Comparison of ENCODE assay signal across 11 mouse cellular contexts in genomic region chr6:111054001-111054975, GRCm38 (mm10).
A peak's percentile ranks its signal among the peaks of the same experiment; 100 is the strongest.
DNase-seq lines count a peak whose midpoint lies in the region; ATAC-seq and TF ChIP-seq lines count a peak whose summit lies in the region.
"Had no signal": no experiment of that assay in that cellular context is flagged by ENCODE, and none has a peak within 500 bp of the region (broad histone marks: within the 10 kb centered on the region; RNA-seq: fewer than 3 reads in every experiment).

No protein-coding gene starts in this region.

- no peak overlapping the region for H3ac ChIP-seq in C2C12 (ENCODE audit: control insufficient read depth, insufficient read length, low read depth)

- peak; percentile 8 for DNase-seq in forebrain, embryonic 14.5 days (ENCODE audit: low spot score)
- no peak for DNase-seq in forebrain, embryonic 10.5 days (ENCODE audit: extremely low spot score, low spot score)
- DNase-seq in layer of hippocampus, adult 2 months (ENCODE audit: low spot score in 2 of 2), result peak; percentile 26 to 37
- peak; percentile 55 to 66 for DNase-seq in left cerebral cortex, postnatal 25 days (ENCODE audit: low spot score in 2 of 2)
- DNase-seq in thymus, adult 2 months, result no peak
- DNase-seq in urinary bladder, adult 2 months (ENCODE audit: low spot score), result no peak
- DNase-seq: B cell, adult 2 months; kidney, adult 11 months; thymus, postnatal 36 days had no signal

- no peaks in the 10 kb centered on the region for H3K27me3 ChIP-seq in forebrain, embryonic 14.5 days (replicated peaks; ENCODE audit: control insufficient read depth, insufficient read depth, low read length)
- H3K27me3 ChIP-seq in forebrain, embryonic 10.5 days (ENCODE audit: poor library complexity, severe bottlenecking), result no peaks in the 10 kb centered on the region
- no peaks in the 10 kb centered on the region for H3K27me3 ChIP-seq in C2C12 (ENCODE audit: control insufficient read depth, insufficient read depth, insufficient read length)
- no peaks in the 10 kb centered on the region for H3K27me3 ChIP-seq in thymus, adult 2 months (ENCODE audit: control insufficient read depth, insufficient read depth, low read length)

- WGBS in forebrain, embryonic 14.5 days, result 72% methylated on average over 7 of the region's 7 CpGs
- WGBS in forebrain, embryonic 10.5 days, result 80% methylated on average over 7 of the region's 7 CpGs
- 80% methylated on average over 7 of the region's 7 CpGs for WGBS in thymus, adult 2 months

- no peak for TF ChIP-seq POLR2A in thymus, adult 2 months (IDR thresholded peaks at IDR 0.05; ENCODE audit: control insufficient read depth, extremely low read depth, insufficient read depth, low read length, poor library complexity)

- no peak for ATAC-seq in forebrain, embryonic 14.5 days
- no peak for ATAC-seq in inflammation-experienced regulatory T-cells, adult 6 months

- H3K9ac ChIP-seq in forebrain, embryonic 14.5 days (ENCODE audit: low read length), result no peak overlapping the region

- H3K79me3 ChIP-seq in C2C12 (ENCODE audit: low read depth), result no peaks in the 10 kb centered on the region

- H3K79me2 ChIP-seq in C2C12 (ENCODE audit: control insufficient read depth, insufficient read depth), result no peaks in the 10 kb centered on the region

- H3K36me3 ChIP-seq in forebrain, embryonic 14.5 days (ENCODE audit: control insufficient read depth, insufficient read depth, low read length), result no peaks in the 10 kb centered on the region
- no peaks in the 10 kb centered on the region for H3K36me3 ChIP-seq in forebrain, embryonic 10.5 days (replicated peaks)
- no peaks in the 10 kb centered on the region for H3K36me3 ChIP-seq in C2C12 (ENCODE audit: control insufficient read depth, insufficient read depth)
- H3K36me3 ChIP-seq in thymus, adult 2 months (ENCODE audit: control insufficient read depth, insufficient read depth, low read length), result no peaks in the 10 kb centered on the region

- TF ChIP-seq CTCF in C2C12 (IDR thresholded peaks at IDR 0.05; ENCODE audit: control insufficient read depth, insufficient read depth, insufficient read length), result no peak
- no peak for TF ChIP-seq CTCF in layer of hippocampus, adult 2 months (conservative IDR thresholded peaks at IDR 0.05)
- TF ChIP-seq CTCF in thymus, adult 2 months (IDR thresholded peaks at IDR 0.05; ENCODE audit: borderline replicate concordance, control insufficient read depth, extremely low read depth, insufficient read depth, low read length, poor library complexity), result no peak

- H3K4me2 ChIP-seq in forebrain, embryonic 14.5 days (ENCODE audit: low read length), result no peak overlapping the region

- no peak overlapping the region for H3K27ac ChIP-seq in forebrain, embryonic 14.5 days (ENCODE audit: low read depth, low read length)
- H3K27ac ChIP-seq in forebrain, embryonic 10.5 days, result no peak overlapping the region
- H3K27ac ChIP-seq in layer of hippocampus, adult 2 months, result peak overlapping the region; percentile 65
- H3K27ac ChIP-seq in thymus, adult 2 months (ENCODE audit: control insufficient read depth, insufficient read depth, low read length), result no peak overlapping the region

- no peaks in the 10 kb centered on the region for H3K4me1 ChIP-seq in forebrain, embryonic 14.5 days (ENCODE audit: control insufficient read depth, insufficient read depth, low read length)
- H3K4me1 ChIP-seq in forebrain, embryonic 10.5 days, result no peaks in the 10 kb centered on the region
- no peaks in the 10 kb centered on the region for H3K4me1 ChIP-seq in thymus, adult 2 months (replicated peaks; ENCODE audit: control insufficient read depth, insufficient read depth, low read length)

- no peaks in the 10 kb centered on the region for H3K9me3 ChIP-seq in forebrain, embryonic 14.5 days (replicated peaks; ENCODE audit: control insufficient read depth, low read length)
- no peaks in the 10 kb centered on the region for H3K9me3 ChIP-seq in forebrain, embryonic 10.5 days

- intact Hi-C loops in left cerebral cortex, postnatal 25 days (cut with DNase I), result no loop called here

- no peak overlapping the region for H3K4me3 ChIP-seq in forebrain, embryonic 14.5 days (ENCODE audit: low read depth, low read length)
- no peak overlapping the region for H3K4me3 ChIP-seq in forebrain, embryonic 10.5 days
- no peak overlapping the region for H3K4me3 ChIP-seq in C2C12 (ENCODE audit: insufficient read depth, poor library complexity, severe bottlenecking)
- H3K4me3 ChIP-seq in layer of hippocampus, adult 2 months, result no peak overlapping the region
- H3K4me3 ChIP-seq in thymus, adult 2 months (ENCODE audit: control insufficient read depth, insufficient read depth, low read length), result no peak overlapping the region

TF ChIP-seq in C2C12, 6 proteins besides CTCF, POLR2A, EP300 and RAD21:
- peak; percentile 76 for TF ChIP-seq MYOD1 (IDR thresholded peaks at IDR 0.05; ENCODE audit: control insufficient read depth, insufficient read length, low read depth)
- no peak for TF ChIP-seq USF1 (IDR thresholded peaks at IDR 0.05; ENCODE audit: low read depth)
- TF ChIP-seq MAX (IDR thresholded peaks at IDR 0.05), result peak; percentile 14
- TF ChIP-seq CEBPB (IDR thresholded peaks at IDR 0.05; ENCODE audit: low read depth), result no peak
- TF ChIP-seq MYOG (IDR thresholded peaks at IDR 0.05; ENCODE audit: control insufficient read depth, extremely low read depth, insufficient read length), result no peak
- peak; percentile 70 for TF ChIP-seq FOSL1 (IDR thresholded peaks at IDR 0.05; ENCODE audit: insufficient read depth, low read length, poor library complexity, severe bottlenecking)
TF ChIP-seq in C2C12: peak in this region for 3.

Comparison
In these comparisons a context has a peak if more than half of its experiments do, and no peak if none do; other contexts are left out.
1. DNase-seq: peak in forebrain, embryonic 14.5 days (single experiment), layer of hippocampus, adult 2 months (2 of 2) and left cerebral cortex, postnatal 25 days (2 of 2); none in forebrain, embryonic 10.5 days (single experiment), thymus, adult 2 months (single experiment) and urinary bladder, adult 2 months (single experiment).